Mouse (Mus musculus): ENCODE data around the gene Mta2. TPM values are rescaled to one million over a fixed set of nuclear protein-coding genes. Genes with fewer than 3 reads are reported as not detected.

Gene Mta2
- polyA plus RNA-seq, 1 experiment from 2014 or later, result 175 TPM

- H3K9me3 ChIP-seq (ENCODE audit: control insufficient read depth, low read length), result no peaks in the 10 kb centered on the region
- no peak overlapping the region for H3K4me2 ChIP-seq (ENCODE audit: low read length)
- peaks cover 28% of the 10 kb centered on the region for H3K4me1 ChIP-seq (replicated peaks; ENCODE audit: control insufficient read depth, insufficient read depth, low read length)
- H3K27ac ChIP-seq (ENCODE audit: low read length), result no peak overlapping the region
- WGBS, result 34% methylated on average over 12 of the region's 12 CpGs
- peaks cover 12% of the 10 kb centered on the region for H3K27me3 ChIP-seq (replicated peaks; ENCODE audit: control insufficient read depth, insufficient read depth, low read length)
- no peak overlapping the region for H3K9ac ChIP-seq (replicated peaks; ENCODE audit: low read depth, low read length)
- H3K36me3 ChIP-seq (ENCODE audit: control insufficient read depth, insufficient read depth), result no peaks in the 10 kb centered on the region
- ATAC-seq, result peak; percentile 6; the same call in 1 of the 2 replicates
- no peak overlapping the region for H3K4me3 ChIP-seq (replicated peaks; ENCODE audit: low read length)
Observed at GRCm38 (mm10) chr19:8992769-8993624, 51.3 kb downstream of the Mta2 start.

- 36% methylated on average over 2 of the region's 2 CpGs for WGBS
- no peaks in the 10 kb centered on the region for H3K9me3 ChIP-seq (ENCODE audit: control insufficient read depth, low read length)
- no peak for ATAC-seq
- no peaks in the 10 kb centered on the region for H3K36me3 ChIP-seq (ENCODE audit: control insufficient read depth, insufficient read depth)
- no peak overlapping the region for H3K27ac ChIP-seq (ENCODE audit: low read length)
- peaks cover 9% of the 10 kb centered on the region for H3K27me3 ChIP-seq (replicated peaks; ENCODE audit: control insufficient read depth, insufficient read depth, low read length)
- H3K4me2 ChIP-seq (ENCODE audit: low read length), result no peak overlapping the region
- H3K4me1 ChIP-seq (replicated peaks; ENCODE audit: control insufficient read depth, insufficient read depth, low read length), result peaks cover 31% of the 10 kb centered on the region
- H3K4me3 ChIP-seq (replicated peaks; ENCODE audit: low read length), result no peak overlapping the region
- no peak overlapping the region for H3K9ac ChIP-seq (replicated peaks; ENCODE audit: low read depth, low read length)
Observed at GRCm38 (mm10) chr19:8993625-8993912, 51.9 kb downstream of the Mta2 start.

GRCm38 (mm10) chr19:8994813-8995607 lies 53.3 kb downstream of the Mta2 start:
- 84% methylated on average over 10 of the region's 10 CpGs for WGBS
- Histone ChIP-seq H3K4me3 (replicated peaks; ENCODE audit: low read length) (no peak overlapping the region), H3K27me3 (replicated peaks; ENCODE audit: control insufficient read depth, insufficient read depth, low read length) (no peaks in the 10 kb centered on the region; the same call in 1 of the 2 replicates), H3K4me1 (replicated peaks; ENCODE audit: control insufficient read depth, insufficient read depth, low read length) (peaks cover 17% of the 10 kb centered on the region), H3K27ac (ENCODE audit: low read length) (no peak overlapping the region), H3K4me2 (ENCODE audit: low read length) (no peak overlapping the region), H3K36me3 (ENCODE audit: control insufficient read depth, insufficient read depth) (no peaks in the 10 kb centered on the region), H3K9ac (replicated peaks; ENCODE audit: low read depth, low read length) (no peak overlapping the region), H3K9me3 (ENCODE audit: control insufficient read depth, low read length) (no peaks in the 10 kb centered on the region)
- ATAC-seq, result no peak

- H3K27me3 ChIP-seq (replicated peaks; ENCODE audit: control insufficient read depth, insufficient read depth, low read length), result no peaks in the 10 kb centered on the region
- 94% methylated on average over 6 of the region's 6 CpGs for WGBS
- no peak overlapping the region for H3K4me3 ChIP-seq (replicated peaks; ENCODE audit: low read length)
- ATAC-seq, result no peak
- no peak overlapping the region for H3K9ac ChIP-seq (replicated peaks; ENCODE audit: low read depth, low read length)
- H3K9me3 ChIP-seq (ENCODE audit: control insufficient read depth, low read length), result no peaks in the 10 kb centered on the region
- no peak overlapping the region for H3K4me2 ChIP-seq (ENCODE audit: low read length)
- no peaks in the 10 kb centered on the region for H3K36me3 ChIP-seq (ENCODE audit: control insufficient read depth, insufficient read depth)
- H3K27ac ChIP-seq (ENCODE audit: low read length), result no peak overlapping the region
- H3K4me1 ChIP-seq (replicated peaks; ENCODE audit: control insufficient read depth, insufficient read depth, low read length), result peaks cover 11% of the 10 kb centered on the region
Observed at GRCm38 (mm10) chr19:8996601-8997000, 54.9 kb downstream of the Mta2 start.

GRCm38 (mm10) chr19:8997546-8997945 lies 55.9 kb downstream of the Mta2 start:
- ATAC-seq, result peak; percentile 86
- Histone ChIP-seq H3K4me3 (replicated peaks; ENCODE audit: low read length) (no peak overlapping the region), H3K36me3 (ENCODE audit: control insufficient read depth, insufficient read depth) (no peaks in the 10 kb centered on the region), H3K4me2 (ENCODE audit: low read length) (no peak overlapping the region), H3K27me3 (replicated peaks; ENCODE audit: control insufficient read depth, insufficient read depth, low read length) (no peaks in the 10 kb centered on the region), H3K9ac (replicated peaks; ENCODE audit: low read depth, low read length) (no peak overlapping the region), H3K9me3 (ENCODE audit: control insufficient read depth, low read length) (no peaks in the 10 kb centered on the region), H3K4me1 (replicated peaks; ENCODE audit: control insufficient read depth, insufficient read depth, low read length) (peaks cover 11% of the 10 kb centered on the region), H3K27ac (ENCODE audit: low read length) (no peak overlapping the region)
- 53% methylated on average over 4 of the region's 4 CpGs for WGBS

GRCm38 (mm10) chr19:8998546-8998945 lies 56.9 kb downstream of the Mta2 start:
- Histone ChIP-seq H3K4me2 (ENCODE audit: low read length) (no peak overlapping the region), H3K9me3 (ENCODE audit: control insufficient read depth, low read length) (no peaks in the 10 kb centered on the region), H3K4me3 (replicated peaks; ENCODE audit: low read length) (no peak overlapping the region), H3K9ac (replicated peaks; ENCODE audit: low read depth, low read length) (no peak overlapping the region), H3K27me3 (replicated peaks; ENCODE audit: control insufficient read depth, insufficient read depth, low read length) (no peaks in the 10 kb centered on the region), H3K27ac (ENCODE audit: low read length) (no peak overlapping the region), H3K36me3 (ENCODE audit: control insufficient read depth, insufficient read depth) (no peaks in the 10 kb centered on the region), H3K4me1 (replicated peaks; ENCODE audit: control insufficient read depth, insufficient read depth, low read length) (peaks cover 11% of the 10 kb centered on the region)
- no peak for ATAC-seq
- 76% methylated on average over 6 of the region's 6 CpGs for WGBS

- ATAC-seq, result no peak
- no peaks in the 10 kb centered on the region for H3K27me3 ChIP-seq (replicated peaks; ENCODE audit: control insufficient read depth, insufficient read depth, low read length)
- no peaks in the 10 kb centered on the region for H3K9me3 ChIP-seq (ENCODE audit: control insufficient read depth, low read length)
- H3K4me3 ChIP-seq (replicated peaks; ENCODE audit: low read length), result no peak overlapping the region
- H3K36me3 ChIP-seq (ENCODE audit: control insufficient read depth, insufficient read depth), result no peaks in the 10 kb centered on the region
- H3K4me2 ChIP-seq (ENCODE audit: low read length), result no peak overlapping the region
- no peak overlapping the region for H3K27ac ChIP-seq (ENCODE audit: low read length)
- no peak overlapping the region for H3K9ac ChIP-seq (replicated peaks; ENCODE audit: low read depth, low read length)
- H3K4me1 ChIP-seq (replicated peaks; ENCODE audit: control insufficient read depth, insufficient read depth, low read length), result peaks cover 11% of the 10 kb centered on the region
- WGBS, result 94% methylated on average over 4 of the region's 4 CpGs
Observed at GRCm38 (mm10) chr19:8999223-8999622, 57.5 kb downstream of the Mta2 start.

Other genes starting within 250 kb of the Mta2 start
- 186 TPM in 2 replicates for gene Slc3a2, start 218.5 kb upstream of the Mta2 start, polyA plus RNA-seq (2015; fragmentation: Nextera tagmentation; extraction: Ambion mirVana)
- 90.6 and 109 TPM in 2 replicates for gene Wdr74, start 206.0 kb upstream of the Mta2 start, polyA plus RNA-seq (2015; fragmentation: Nextera tagmentation; extraction: Ambion mirVana)
- gene 1700092M07Rik, start 201.2 kb upstream of the Mta2 start, polyA plus RNA-seq (2015; fragmentation: Nextera tagmentation; extraction: Ambion mirVana), result 2.5 and 2.8 TPM in 2 replicates
- 129 and 136 TPM in 2 replicates for gene Stx5a, start 200.5 kb upstream of the Mta2 start, polyA plus RNA-seq (2015; fragmentation: Nextera tagmentation; extraction: Ambion mirVana)
- gene Nxf1, start 184.8 kb upstream of the Mta2 start, polyA plus RNA-seq (2015; fragmentation: Nextera tagmentation; extraction: Ambion mirVana), result 200 and 218 TPM in 2 replicates
- gene Tmem223, start 170.9 kb upstream of the Mta2 start, polyA plus RNA-seq (2015; fragmentation: Nextera tagmentation; extraction: Ambion mirVana), result 230 and 247 TPM in 2 replicates
- 27.0 and 29.1 TPM in 2 replicates for gene Tmem179b, start 167.4 kb upstream of the Mta2 start, polyA plus RNA-seq (2015; fragmentation: Nextera tagmentation; extraction: Ambion mirVana)
- 30.8 and 32.2 TPM in 2 replicates for gene Taf6l, start 155.5 kb upstream of the Mta2 start, polyA plus RNA-seq (2015; fragmentation: Nextera tagmentation; extraction: Ambion mirVana)
- gene Polr2g, start 143.3 kb upstream of the Mta2 start, polyA plus RNA-seq (2015; fragmentation: Nextera tagmentation; extraction: Ambion mirVana), result 160 and 164 TPM in 2 replicates
- 8.9 and 9.6 TPM in 2 replicates for gene Zbtb3, start 139.3 kb upstream of the Mta2 start, polyA plus RNA-seq (2015; fragmentation: Nextera tagmentation; extraction: Ambion mirVana)
- gene Ttc9c, start 122.5 kb upstream of the Mta2 start, polyA plus RNA-seq (2015; fragmentation: Nextera tagmentation; extraction: Ambion mirVana), result 71.1 and 72.1 TPM in 2 replicates
- 5.1 and 5.5 TPM in 2 replicates for gene Hnrnpul2, start 121.9 kb upstream of the Mta2 start, polyA plus RNA-seq (2015; fragmentation: Nextera tagmentation; extraction: Ambion mirVana)
- gene AC129217.1, start 112.1 kb upstream of the Mta2 start, polyA plus RNA-seq (2015; fragmentation: Nextera tagmentation; extraction: Ambion mirVana), result not detected in 2 replicates
- 88.3 and 98.7 TPM in 2 replicates for gene Bscl2, start 104.4 kb upstream of the Mta2 start, polyA plus RNA-seq (2015; fragmentation: Nextera tagmentation; extraction: Ambion mirVana)
- 258 and 306 TPM in 2 replicates for gene Gng3, start 102.7 kb upstream of the Mta2 start, polyA plus RNA-seq (2015; fragmentation: Nextera tagmentation; extraction: Ambion mirVana)
- gene Lrrn4cl, start 91.1 kb upstream of the Mta2 start, polyA plus RNA-seq (2015; fragmentation: Nextera tagmentation; extraction: Ambion mirVana), result 0.45 and 0.57 TPM in 2 replicates
- gene Ubxn1, start 70.4 kb upstream of the Mta2 start, polyA plus RNA-seq (2015; fragmentation: Nextera tagmentation; extraction: Ambion mirVana), result 172 and 173 TPM in 2 replicates
- gene Uqcc3, start 61.0 kb upstream of the Mta2 start, polyA plus RNA-seq (2015; fragmentation: Nextera tagmentation; extraction: Ambion mirVana), result 49.7 and 53.5 TPM in 2 replicates
- gene Lbhd1, start 58.1 kb upstream of the Mta2 start, polyA plus RNA-seq (2015; fragmentation: Nextera tagmentation; extraction: Ambion mirVana), result 50.0 and 51.9 TPM in 2 replicates
- gene Gm49403, start 57.9 kb upstream of the Mta2 start, polyA plus RNA-seq (2015; fragmentation: Nextera tagmentation; extraction: Ambion mirVana), result not detected in 2 replicates
- gene 1810009A15Rik, start 53.0 kb upstream of the Mta2 start, polyA plus RNA-seq (2015; fragmentation: Nextera tagmentation; extraction: Ambion mirVana), result 49.9 and 50.6 TPM in 2 replicates
- 0.34 TPM in 1 of 2 replicates, not detected in the other for gene Gm49416, start 52.9 kb upstream of the Mta2 start, polyA plus RNA-seq (2015; fragmentation: Nextera tagmentation; extraction: Ambion mirVana)
- gene Ints5, start 48.9 kb upstream of the Mta2 start, polyA plus RNA-seq (2015; fragmentation: Nextera tagmentation; extraction: Ambion mirVana), result 41.0 and 45.9 TPM in 2 replicates
- gene Ganab, start 43.8 kb upstream of the Mta2 start, polyA plus RNA-seq (2015; fragmentation: Nextera tagmentation; extraction: Ambion mirVana), result 91.7 and 95.1 TPM in 2 replicates
- gene B3gat3, start 21.5 kb upstream of the Mta2 start, polyA plus RNA-seq (2015; fragmentation: Nextera tagmentation; extraction: Ambion mirVana), result 67.3 and 75.9 TPM in 2 replicates
- gene Rom1, start 12.5 kb upstream of the Mta2 start, polyA plus RNA-seq (2015; fragmentation: Nextera tagmentation; extraction: Ambion mirVana), result 1.7 and 1.8 TPM in 2 replicates
- gene Eml3, start 12.3 kb upstream of the Mta2 start, polyA plus RNA-seq (2015; fragmentation: Nextera tagmentation; extraction: Ambion mirVana), result 9.7 and 10.5 TPM in 2 replicates
- gene Tut1, start 12.0 kb downstream of the Mta2 start, polyA plus RNA-seq (2015; fragmentation: Nextera tagmentation; extraction: Ambion mirVana), result 33.6 and 35.5 TPM in 2 replicates
- gene Eef1g, start 25.2 kb downstream of the Mta2 start, polyA plus RNA-seq (2015; fragmentation: Nextera tagmentation; extraction: Ambion mirVana), result 346 and 348 TPM in 2 replicates
- 2.2 and 3.4 TPM in 2 replicates for gene Ahnak, start 47.4 kb downstream of the Mta2 start, polyA plus RNA-seq (2015; fragmentation: Nextera tagmentation; extraction: Ambion mirVana)
- not detected in 2 replicates for gene Scgb1a1, start 146.1 kb downstream of the Mta2 start, polyA plus RNA-seq (2015; fragmentation: Nextera tagmentation; extraction: Ambion mirVana)
- gene Asrgl1, start 193.8 kb downstream of the Mta2 start, polyA plus RNA-seq (2015; fragmentation: Nextera tagmentation; extraction: Ambion mirVana), result 31.7 and 39.8 TPM in 2 replicates